ENCODE assay signal across 8 mouse cellular contexts in genomic region chr7:16993651-16994399, GRCm38 (mm10). TPM values are rescaled to one million over a fixed set of nuclear protein-coding genes. Genes with fewer than 3 reads are reported as not detected.
DNase-seq lines count a peak whose midpoint lies in the region; ATAC-seq and TF ChIP-seq lines count a peak whose summit lies in the region.

No protein-coding gene starts in this region.

- H3K9me3 ChIP-seq in embryonic facial prominence, embryonic 15.5 days (replicated peaks), result no peaks in the 10 kb centered on the region
- H3K9me3 ChIP-seq in heart, embryonic 15.5 days (replicated peaks), result no peaks in the 10 kb centered on the region

- peak overlapping the region; percentile 70 for H3K9ac ChIP-seq in embryonic facial prominence, embryonic 15.5 days
- H3K9ac ChIP-seq in heart, embryonic 15.5 days, result peak overlapping the region; percentile 82

- H3K36me3 ChIP-seq in embryonic facial prominence, embryonic 15.5 days, result peaks cover 12% of the 10 kb centered on the region
- H3K36me3 ChIP-seq in heart, embryonic 15.5 days, result peaks cover 16% of the 10 kb centered on the region
- H3K36me3 ChIP-seq in small intestine, adult 2 months (ENCODE audit: control insufficient read depth, insufficient read depth, low read length), result no peaks in the 10 kb centered on the region

- peak; percentile 94 for ATAC-seq in embryonic facial prominence, embryonic 15.5 days (ENCODE audit: insufficient number of reproducible peaks, low FRiP score, low TSS enrichment, low read depth)
- peak; percentile 93 for ATAC-seq in heart, embryonic 15.5 days (replicated peaks; ENCODE audit: insufficient number of reproducible peaks, insufficient read depth, low FRiP score, low read depth)

- H3K4me1 ChIP-seq in embryonic facial prominence, embryonic 15.5 days, result peaks cover 65% of the 10 kb centered on the region
- H3K4me1 ChIP-seq in heart, embryonic 15.5 days (replicated peaks), result peaks cover 74% of the 10 kb centered on the region
- H3K4me1 ChIP-seq in small intestine, adult 2 months (ENCODE audit: control insufficient read depth, insufficient read depth, insufficient read length, low read length), result no peaks in the 10 kb centered on the region

- TF ChIP-seq POLR2A in small intestine, adult 2 months (IDR thresholded peaks at IDR 0.05; ENCODE audit: low read depth, low read length), result no peak

- peak overlapping the region; percentile 68 for H3K4me3 ChIP-seq in embryonic facial prominence, embryonic 15.5 days (replicated peaks)
- H3K4me3 ChIP-seq in heart, embryonic 15.5 days, result peak overlapping the region; percentile 67
- H3K4me3 ChIP-seq in small intestine, adult 2 months (ENCODE audit: low read depth, low read length), result peak overlapping the region; percentile 52

- DNase-seq in right cerebral cortex, postnatal 10 days (ENCODE audit: low spot score in 2 of 2), result peak; percentile 75 to 82
- DNase-seq in right cerebral cortex, postnatal 25 days, result no peak
- DNase-seq in kidney, postnatal 10 days, result peak; percentile 92
- peak; percentile 85 to 94 for DNase-seq in lung, postnatal 4 days
- no peak for DNase-seq in left cerebral cortex, adult 8-10 months (ENCODE audit: low spot score in 2 of 2)

- no peak for TF ChIP-seq CTCF in small intestine, adult 2 months (IDR thresholded peaks at IDR 0.05; ENCODE audit: extremely low read depth, insufficient read length, insufficient replicate concordance, low read depth, low read length)

- under 1% methylated on average over 27 of the region's 27 CpGs for WGBS in embryonic facial prominence, embryonic 15.5 days
- WGBS in heart, embryonic 15.5 days, result under 1% methylated on average over 27 of the region's 27 CpGs
- WGBS in small intestine, adult 2 months, result 12% methylated on average over 27 of the region's 27 CpGs

- peak overlapping the region; percentile 92 for H3K27ac ChIP-seq in embryonic facial prominence, embryonic 15.5 days (replicated peaks)
- H3K27ac ChIP-seq in heart, embryonic 15.5 days, result peak overlapping the region; percentile 92
- peak overlapping the region; percentile 8; the same call in 1 of the 2 replicates for H3K27ac ChIP-seq in small intestine, adult 2 months (ENCODE audit: insufficient read depth, low read depth, low read length)

- peak overlapping the region; percentile 65 for H3K4me2 ChIP-seq in embryonic facial prominence, embryonic 15.5 days (replicated peaks)
- peak overlapping the region; percentile 83 for H3K4me2 ChIP-seq in heart, embryonic 15.5 days

- H3K27me3 ChIP-seq in embryonic facial prominence, embryonic 15.5 days, result no peaks in the 10 kb centered on the region
- H3K27me3 ChIP-seq in heart, embryonic 15.5 days, result no peaks in the 10 kb centered on the region
- H3K27me3 ChIP-seq in small intestine, adult 2 months (ENCODE audit: control insufficient read depth, insufficient read depth, low read length), result 0 out of 2 replicates have a peak, but pooled peaks cover 3% of the 10 kb centered on the region

RNA-seq across cellular contexts. Expression of gene Ccdc8, which starts 1.3 kb away (rescaled TPM):
- 41.5 and 43.9 TPM in 2 replicates for polyA plus RNA-seq in embryonic facial prominence, embryonic 15.5 days (2015; fragmentation: Nextera tagmentation; extraction: Ambion mirVana)
- polyA plus RNA-seq in heart, embryonic 15.5 days (2015; fragmentation: Nextera tagmentation; extraction: Ambion mirVana), result 28.1 and 34.0 TPM in 2 replicates
- 0.74 and 0.85 TPM in 2 replicates for polyA plus RNA-seq in small intestine, adult 2 months (2012; rRNA removed)
- total RNA-seq in left cerebral cortex, adult 8-10 months (2022), result 1 to 10 TPM; 1.9 to 2.3 (median 2.1) TPM

RNA-seq across cellular contexts. Expression of gene Gm42372, which starts 10.9 kb away (rescaled TPM):
- 0.28 and 0.32 TPM in 2 replicates for polyA plus RNA-seq in embryonic facial prominence, embryonic 15.5 days (2015; fragmentation: Nextera tagmentation; extraction: Ambion mirVana)
- polyA plus RNA-seq in heart, embryonic 15.5 days (2015; fragmentation: Nextera tagmentation; extraction: Ambion mirVana), result 0.05 and 0.23 TPM in 2 replicates
- polyA plus RNA-seq in small intestine, adult 2 months (2012; rRNA removed), result 0.05 and 0.14 TPM in 2 replicates
- total RNA-seq in left cerebral cortex, adult 8-10 months (2022), result 10 to 100 TPM; 60.8 to 66.8 (median 62.2) TPM

RNA-seq across cellular contexts. Expression of gene Ppp5c, which starts 33.9 kb away (rescaled TPM):
- polyA plus RNA-seq in embryonic facial prominence, embryonic 15.5 days (2015; fragmentation: Nextera tagmentation; extraction: Ambion mirVana), result 112 and 113 TPM in 2 replicates
- 82.5 and 99.2 TPM in 2 replicates for polyA plus RNA-seq in heart, embryonic 15.5 days (2015; fragmentation: Nextera tagmentation; extraction: Ambion mirVana)
- polyA plus RNA-seq in small intestine, adult 2 months (2012; rRNA removed), result 121 and 278 TPM in 2 replicates
- 100 to 1,000 TPM; 149 to 165 (median 157) TPM for total RNA-seq in left cerebral cortex, adult 8-10 months (2022)

RNA-seq across cellular contexts. Expression of gene Pnmal1, which starts 34.3 kb away (rescaled TPM):
- 1.8 and 2.9 TPM in 2 replicates for polyA plus RNA-seq in embryonic facial prominence, embryonic 15.5 days (2015; fragmentation: Nextera tagmentation; extraction: Ambion mirVana)
- 0.05 and 0.24 TPM in 2 replicates for polyA plus RNA-seq in heart, embryonic 15.5 days (2015; fragmentation: Nextera tagmentation; extraction: Ambion mirVana)
- polyA plus RNA-seq in small intestine, adult 2 months (2012; rRNA removed), result 0.04 and 0.09 TPM in 2 replicates
- total RNA-seq in left cerebral cortex, adult 8-10 months (2022), result 100 to 1,000 TPM; 101 to 107 (median 104) TPM

RNA-seq across cellular contexts. Expression of gene Pnmal2, which starts 49.3 kb away (rescaled TPM):
- 22.4 and 26.0 TPM in 2 replicates for polyA plus RNA-seq in embryonic facial prominence, embryonic 15.5 days (2015; fragmentation: Nextera tagmentation; extraction: Ambion mirVana)
- polyA plus RNA-seq in heart, embryonic 15.5 days (2015; fragmentation: Nextera tagmentation; extraction: Ambion mirVana), result 4.7 and 6.2 TPM in 2 replicates
- polyA plus RNA-seq in small intestine, adult 2 months (2012; rRNA removed), result 1.2 and 1.4 TPM in 2 replicates
- total RNA-seq in left cerebral cortex, adult 8-10 months (2022), result 100 to 1,000 TPM; 270 to 304 (median 294) TPM

Comparison
In these comparisons a context has a peak if more than half of its experiments do, and no peak if none do; other contexts are left out.
1. DNase-seq: peak in right cerebral cortex, postnatal 10 days (2 of 2), kidney, postnatal 10 days (single experiment) and lung, postnatal 4 days (2 of 2); none in right cerebral cortex, postnatal 25 days (single experiment) and left cerebral cortex, adult 8-10 months (0 of 2).
2. H3K27ac ChIP-seq: peak in every context shown above with its lines; median percentile 92 in embryonic facial prominence, embryonic 15.5 days; 92 in heart, embryonic 15.5 days; 8 in small intestine, adult 2 months.
3. RNA of gene Ccdc8, which starts 1.3 kb away (polyA plus RNA-seq): 41.5 to 43.9 TPM in embryonic facial prominence, embryonic 15.5 days and 28.1 to 34.0 TPM in heart, embryonic 15.5 days; 0.74 to 0.85 TPM in small intestine, adult 2 months; every median in the first group is over 10 times any median in the second.
4. Peak in every context shown above with its lines, with median percentiles within 50 percentile points of each other: H3K4me3 ChIP-seq.